Mouse (Mus musculus) heart, embryonic 11.5 days (tissue): ENCODE measurements around the gene Hk2. TPM values are rescaled to one million over a fixed set of nuclear protein-coding genes. Genes with fewer than 3 reads are reported as not detected.
A peak's percentile ranks its signal among the peaks of the same experiment; 100 is the strongest.

ENCODE experiments used
- ATAC-seq: fragments of 200-750 bp; cut with Nextera tagmentation; replicated peaks from 2 replicates; pipeline ENCODE4 v1.8.0; 2017; ENCODE audit warnings: moderate library complexity; ENCODE audit not compliant: insufficient number of reproducible peaks, low FRiP score, low TSS enrichment
- H3K27ac ChIP-seq: fragments of 300-500 bp; sonication (generic); 2 replicates; pipeline ENCODE4 v1.5.1; 2014; ENCODE audit warnings: mild to moderate bottlenecking, low read depth, low read length
- H3K27me3 ChIP-seq: fragments of 300-500 bp; sonication (generic); 2 replicates; pipeline ENCODE4 v1.6.1; 2014; ENCODE audit warnings: mild to moderate bottlenecking, low read length, mixed read lengths; ENCODE audit not compliant: control insufficient read depth, insufficient read depth
- H3K36me3 ChIP-seq: fragments of 300-500 bp; sonication (generic); 2 replicates; pipeline ENCODE4 v1.6.1; 2014; ENCODE audit warnings: mild to moderate bottlenecking, low read length, moderate library complexity, mixed read lengths; ENCODE audit not compliant: control insufficient read depth, insufficient read depth
- H3K4me1 ChIP-seq: fragments of 300-500 bp; sonication (generic); 2 replicates; pipeline ENCODE4 v1.6.1; 2014; ENCODE audit warnings: low read length; ENCODE audit not compliant: control insufficient read depth, insufficient read depth
- H3K4me2 ChIP-seq: fragments of 300-500 bp; sonication (generic); 2 replicates; pipeline ENCODE4 v1.6.1; 2014; ENCODE audit warnings: mild to moderate bottlenecking, moderate library complexity
- H3K4me3 ChIP-seq: fragments of 300-500 bp; sonication (generic); 2 replicates; pipeline ENCODE4 v1.5.1; 2014; ENCODE audit warnings: low read depth, low read length
- H3K9ac ChIP-seq: fragments of 300-500 bp; sonication (generic); 2 replicates; pipeline ENCODE4 v1.6.1; 2014; ENCODE audit warnings: mild to moderate bottlenecking, low read depth, low read length, moderate library complexity
- H3K9me3 ChIP-seq: fragments of 300-500 bp; sonication (generic); replicated peaks from 2 replicates; pipeline ENCODE4 v1.6.1; 2016; ENCODE audit warnings: low read length; ENCODE audit not compliant: control insufficient read depth
- WGBS: fragments of 180-500 bp; shearing (Covaris S2); extraction: QIAGEN DNeasy Blood & Tissue Kit; methylation state at CpG from one replicate; pipeline ENCODE4 v1.1.7; 2014; ENCODE audit not compliant: insufficient replicate concordance; 5-methylcytosine and 5-hydroxymethylcytosine counted together
- polyA plus RNA-seq: library from polyadenylated mRNA; unstranded; fragments of >200 nt; fragmentation: Nextera tagmentation; extraction: Ambion mirVana; gene quantifications from 2 replicates; pipeline ENCODE4 v1.2.1, GENCODE M21; 2014

Hk2 gene
- 44.3 and 49.5 TPM in 2 replicates for polyA plus RNA-seq

DNA sequence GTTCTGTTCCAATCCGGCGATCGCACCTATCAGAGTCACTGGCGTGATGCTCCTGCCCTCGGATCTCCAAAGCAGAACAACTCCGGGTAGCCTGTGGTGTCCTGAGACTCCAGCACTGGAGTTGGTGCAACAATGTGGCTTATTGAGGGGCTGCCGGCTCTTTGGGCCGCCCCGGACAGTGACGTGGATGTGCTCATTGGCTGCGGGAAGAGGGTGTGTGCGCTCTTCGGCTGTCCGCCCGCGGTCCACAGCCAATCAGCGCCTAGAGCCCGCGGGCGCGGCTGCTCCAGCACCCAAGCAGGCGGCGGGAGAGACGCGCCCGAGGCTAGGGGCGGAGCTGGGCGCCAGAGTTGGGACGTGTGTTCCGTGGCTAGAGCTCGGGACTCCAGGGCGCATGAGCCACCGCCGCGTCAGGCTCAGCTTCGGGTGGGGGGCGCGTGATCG lies at the start of gene Hk2:
Gene Hk2, minus strand, starts transcription at position 134 of the 444 bp plus-strand sequence.
- peak within 1 kb of the TSS; percentile 92 for H3K27ac ChIP-seq

DNA sequence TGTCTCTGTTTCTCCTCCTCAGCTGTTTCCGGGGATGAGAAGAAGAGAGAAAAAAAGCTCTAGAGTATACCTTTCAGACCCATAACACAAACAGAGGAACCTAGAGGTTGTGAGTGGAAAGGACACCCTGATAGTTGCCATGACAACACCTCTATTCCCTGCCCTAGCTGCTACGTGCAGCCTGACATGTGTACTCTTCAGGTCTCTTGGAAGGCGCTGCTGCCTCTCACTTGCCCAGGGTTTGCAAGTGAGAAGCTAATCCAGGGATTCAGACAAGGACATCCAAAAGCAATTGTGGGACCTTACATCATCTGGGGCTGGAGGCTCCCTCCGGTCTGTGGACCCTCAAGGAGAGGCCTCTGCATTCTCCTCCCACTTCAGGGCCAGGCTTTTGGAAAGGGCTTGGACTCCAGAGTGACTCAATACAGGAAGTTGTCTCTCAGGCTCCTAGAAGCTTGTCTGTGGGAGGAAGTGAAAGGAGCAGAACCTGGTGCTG lies 47.6 kb upstream of the Hk2 start:
- H3K27ac ChIP-seq, result peak overlapping the region; percentile 77
- no peak overlapping the region for H3K9ac ChIP-seq
- 9% methylated on average over 4 of the region's 4 CpGs for WGBS
- peaks cover 27% of the 10 kb centered on the region for H3K4me1 ChIP-seq
- H3K36me3 ChIP-seq, result no peaks in the 10 kb centered on the region
- H3K9me3 ChIP-seq, result no peaks in the 10 kb centered on the region
- H3K27me3 ChIP-seq, result no peaks in the 10 kb centered on the region
- peak overlapping the region; percentile 23; the same call in 1 of the 2 replicates for H3K4me2 ChIP-seq
- 0 out of 2 replicates have a peak, but pooled peaks have one; percentile 43 for ATAC-seq
- H3K4me3 ChIP-seq, result no peak overlapping the region

More for the DNA sequence above, at the start of gene Hk2:
- Histone ChIP-seq H3K36me3 (no peaks in the 10 kb centered on the region), H3K9ac (peak within 1 kb of the TSS; percentile 78), H3K4me2 (peak within 1 kb of the TSS; percentile 74), H3K27me3 (no peaks in the 10 kb centered on the region), H3K4me3 (peak within 1 kb of the TSS; percentile 74), H3K4me1 (peaks cover 26% of the 10 kb centered on the region), H3K9me3 (no peaks in the 10 kb centered on the region)
- WGBS, result under 1% methylated on average over 39 of the region's 39 CpGs
- ATAC-seq, result peak; percentile 92

DNA sequence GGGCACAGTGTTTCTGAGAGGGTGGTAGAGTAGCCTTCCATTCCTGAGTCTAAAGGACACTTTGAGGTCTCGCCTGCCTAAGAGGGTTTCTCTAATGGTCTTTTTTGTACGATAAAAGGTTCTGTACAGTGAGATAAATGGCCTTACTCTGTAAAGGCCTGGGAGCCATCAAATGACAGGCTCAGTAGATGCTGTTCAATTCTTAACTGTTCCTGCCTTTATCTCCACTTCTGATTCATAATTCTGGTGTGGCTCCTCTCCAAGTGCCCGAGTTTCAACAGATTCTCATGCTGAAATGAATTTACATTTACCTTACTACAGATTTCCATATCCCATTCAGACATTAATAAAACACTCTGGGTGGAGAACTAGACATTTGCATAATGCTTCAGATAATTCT lies 46.5 kb upstream of the Hk2 start:
- Histone ChIP-seq H3K27ac (peak overlapping the region; percentile 77), H3K9ac (no peak overlapping the region), H3K27me3 (no peaks in the 10 kb centered on the region), H3K9me3 (no peaks in the 10 kb centered on the region), H3K4me3 (no peak overlapping the region), H3K36me3 (no peaks in the 10 kb centered on the region), H3K4me1 (peaks cover 27% of the 10 kb centered on the region), H3K4me2 (no peak overlapping the region)
- no peak for ATAC-seq
- WGBS, result 33% methylated on average over 3 of the region's 3 CpGs

DNA sequence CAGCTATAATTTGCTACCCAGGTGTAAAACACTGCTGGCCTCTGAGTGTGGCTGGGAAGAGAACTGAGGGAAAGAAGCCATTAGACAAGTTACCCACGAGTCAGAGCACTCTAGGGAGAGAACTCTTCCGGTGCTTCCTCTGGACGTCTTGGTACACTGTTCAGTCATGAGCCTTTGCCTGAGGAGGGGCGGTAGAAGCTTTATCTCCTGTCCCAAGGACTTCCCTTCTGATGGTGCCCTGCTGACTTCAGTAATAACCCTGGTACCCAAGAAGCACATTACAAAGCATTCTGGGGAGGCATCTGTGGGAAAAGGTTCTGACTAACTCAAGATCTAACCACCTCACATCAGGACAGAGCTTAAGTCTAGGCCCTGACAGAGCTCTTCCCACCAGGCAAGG lies 40.6 kb upstream of the Hk2 start:
- no peak for ATAC-seq
- H3K9me3 ChIP-seq, result no peaks in the 10 kb centered on the region
- no peak overlapping the region for H3K9ac ChIP-seq
- H3K4me1 ChIP-seq, result no peaks in the 10 kb centered on the region
- 64% methylated on average over 4 of the region's 4 CpGs for WGBS
- H3K27ac ChIP-seq, result no peak overlapping the region
- H3K4me2 ChIP-seq, result no peak overlapping the region
- H3K27me3 ChIP-seq, result no peaks in the 10 kb centered on the region
- H3K36me3 ChIP-seq, result no peaks in the 10 kb centered on the region
- H3K4me3 ChIP-seq, result no peak overlapping the region

DNA sequence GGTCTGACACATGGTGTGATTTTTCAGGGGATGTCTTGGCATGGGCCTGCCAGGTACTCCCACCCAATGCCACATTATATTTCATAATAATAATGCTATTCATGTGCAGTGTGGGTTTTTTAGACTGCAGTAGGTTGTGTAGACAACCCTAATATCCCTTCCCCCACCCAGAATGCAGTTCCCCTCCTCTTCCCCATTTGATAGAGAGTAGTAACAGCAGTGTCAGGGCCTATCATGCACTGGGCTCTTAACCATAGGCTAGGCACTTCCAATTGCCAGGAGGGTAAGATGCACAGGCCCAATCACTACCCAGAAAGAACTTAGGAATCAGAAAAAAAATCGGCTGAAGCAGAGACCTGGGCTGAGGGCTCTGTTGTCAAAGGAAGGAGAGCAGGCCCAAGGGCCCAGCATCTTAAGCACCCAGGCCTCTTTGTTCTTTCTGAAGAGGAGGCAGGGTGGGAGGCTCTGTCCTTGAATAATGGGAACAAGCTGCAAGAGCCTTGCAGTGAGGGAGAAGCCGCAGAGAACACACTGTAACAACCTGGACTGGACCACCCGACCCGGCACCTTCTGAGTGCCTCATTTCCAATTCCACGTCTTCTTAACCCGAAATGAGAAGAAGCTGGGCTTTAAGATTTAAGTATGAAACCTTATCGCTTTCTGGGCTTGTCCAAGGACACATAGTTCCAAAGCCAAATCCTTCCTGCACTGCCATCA lies 33.9 kb upstream of the Hk2 start:
- WGBS, result 83% methylated on average over 7 of the region's 7 CpGs
- H3K27ac ChIP-seq, result no peak overlapping the region
- H3K9me3 ChIP-seq, result no peaks in the 10 kb centered on the region
- no peak overlapping the region for H3K9ac ChIP-seq
- ATAC-seq, result no peak
- no peaks in the 10 kb centered on the region for H3K27me3 ChIP-seq
- H3K4me2 ChIP-seq, result no peak overlapping the region
- H3K4me1 ChIP-seq, result no peaks in the 10 kb centered on the region
- no peak overlapping the region for H3K4me3 ChIP-seq
- no peaks in the 10 kb centered on the region for H3K36me3 ChIP-seq

DNA sequence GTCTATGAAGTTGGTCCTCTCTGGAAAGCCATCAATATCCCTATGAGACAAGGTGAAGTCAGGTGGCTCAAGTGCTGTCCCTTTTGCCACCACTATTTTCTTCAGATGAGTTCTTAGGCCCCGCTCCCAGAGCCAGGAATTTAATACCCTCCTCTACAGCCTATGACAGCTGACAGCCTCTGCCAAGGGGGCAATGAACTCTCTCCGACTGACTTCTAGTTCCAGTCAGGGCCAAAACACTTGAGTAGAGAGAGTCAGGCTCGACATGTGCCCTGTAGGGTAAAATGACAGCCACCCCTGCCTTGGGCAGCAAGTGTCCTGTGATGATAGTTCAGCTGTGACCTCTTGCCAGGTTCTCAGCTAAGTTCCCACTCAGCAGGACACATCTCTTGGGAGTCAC lies 32.7 kb upstream of the Hk2 start:
- H3K27ac ChIP-seq, result no peak overlapping the region
- no peaks in the 10 kb centered on the region for H3K4me1 ChIP-seq
- no peaks in the 10 kb centered on the region for H3K9me3 ChIP-seq
- 0 out of 2 replicates have a peak, but pooled peaks have one; percentile 10 for ATAC-seq
- no peaks in the 10 kb centered on the region for H3K27me3 ChIP-seq
- no peaks in the 10 kb centered on the region for H3K36me3 ChIP-seq
- H3K9ac ChIP-seq, result no peak overlapping the region
- WGBS, result 61% methylated on average over 3 of the region's 3 CpGs
- H3K4me3 ChIP-seq, result no peak overlapping the region
- H3K4me2 ChIP-seq, result no peak overlapping the region

DNA sequence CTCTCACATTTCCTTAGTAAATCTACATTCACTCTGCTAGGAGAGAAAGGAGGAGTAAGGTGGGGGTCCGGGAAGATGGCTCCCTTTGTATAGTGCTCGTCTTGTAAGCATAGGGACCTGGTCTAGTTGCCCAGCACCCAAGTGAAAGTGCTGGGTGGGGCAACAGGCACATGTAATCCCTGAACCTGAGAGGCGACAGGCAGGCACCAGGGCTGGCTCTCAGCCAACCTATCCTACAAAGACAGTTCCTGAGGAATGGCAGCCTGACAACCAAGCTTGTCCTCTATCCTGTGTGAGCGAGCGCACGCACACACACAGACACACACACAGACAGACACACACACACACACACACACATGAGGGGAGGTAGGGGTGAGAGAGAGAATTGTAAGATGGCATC lies 32.2 kb upstream of the Hk2 start:
- Histone ChIP-seq H3K9ac (no peak overlapping the region), H3K4me2 (no peak overlapping the region), H3K36me3 (no peaks in the 10 kb centered on the region), H3K27me3 (no peaks in the 10 kb centered on the region), H3K9me3 (no peaks in the 10 kb centered on the region), H3K27ac (no peak overlapping the region), H3K4me3 (no peak overlapping the region), H3K4me1 (no peaks in the 10 kb centered on the region)
- 72% methylated on average over 6 of the region's 6 CpGs for WGBS
- ATAC-seq, result no peak

DNA sequence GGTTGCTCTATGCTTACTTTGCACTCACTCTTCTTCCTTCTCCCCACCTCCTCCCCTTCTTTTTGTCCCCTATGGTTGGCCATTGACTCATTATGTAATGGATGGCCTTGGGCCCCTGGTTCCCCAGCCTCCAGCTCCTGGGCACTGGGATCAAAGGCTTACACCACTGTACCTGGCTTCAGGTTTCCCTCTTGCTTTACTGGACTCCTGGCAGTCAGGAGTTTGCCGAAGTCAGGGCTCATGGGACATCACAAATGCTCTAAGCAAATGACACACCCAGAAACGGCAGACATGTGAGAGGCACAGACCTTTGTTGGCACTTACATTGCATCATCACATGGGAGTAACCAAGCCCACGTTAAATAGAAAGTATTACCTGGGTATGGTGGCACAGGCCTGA lies 31.6 kb upstream of the Hk2 start:
- Histone ChIP-seq H3K9ac (no peak overlapping the region), H3K9me3 (no peaks in the 10 kb centered on the region), H3K4me1 (no peaks in the 10 kb centered on the region), H3K27me3 (no peaks in the 10 kb centered on the region), H3K36me3 (no peaks in the 10 kb centered on the region), H3K27ac (no peak overlapping the region), H3K4me3 (no peak overlapping the region), H3K4me2 (no peak overlapping the region)
- WGBS, result 77% methylated on average over 3 of the region's 3 CpGs
- no peak for ATAC-seq

DNA sequence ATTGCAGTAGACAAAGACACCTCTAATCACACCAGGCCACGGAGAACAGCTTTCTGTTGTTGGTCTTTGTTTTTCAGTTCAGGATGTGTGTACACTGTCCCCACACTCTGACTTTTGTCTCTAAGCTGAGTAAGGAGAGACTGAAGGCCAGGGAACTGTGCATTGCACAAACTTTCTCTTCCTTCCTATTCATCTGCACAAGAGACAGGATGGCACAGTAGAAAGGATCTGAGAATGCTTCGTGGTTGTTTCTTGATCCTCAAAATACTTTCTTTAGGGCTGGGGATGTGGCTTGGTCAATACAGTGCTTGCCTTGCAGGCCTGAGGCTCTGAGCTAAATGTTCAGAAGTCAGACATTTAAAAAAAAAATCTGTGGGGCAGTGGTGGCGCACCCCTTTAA lies 30.7 kb upstream of the Hk2 start:
- H3K4me1 ChIP-seq, result no peaks in the 10 kb centered on the region
- H3K36me3 ChIP-seq, result no peaks in the 10 kb centered on the region
- no peaks in the 10 kb centered on the region for H3K9me3 ChIP-seq
- no peaks in the 10 kb centered on the region for H3K27me3 ChIP-seq
- no peak for ATAC-seq
- WGBS, result 79% methylated on average over 3 of the region's 3 CpGs
- no peak overlapping the region for H3K4me3 ChIP-seq
- no peak overlapping the region for H3K4me2 ChIP-seq
- no peak overlapping the region for H3K27ac ChIP-seq
- no peak overlapping the region for H3K9ac ChIP-seq
